Mouse (Mus musculus): ENCODE results near the gene Galnt7. TPM values are rescaled to one million over a fixed set of nuclear protein-coding genes. Genes with fewer than 3 reads are reported as not detected.

The Galnt7 gene
- polyA plus RNA-seq, 1 experiment: 2.0 TPM

DNA sequence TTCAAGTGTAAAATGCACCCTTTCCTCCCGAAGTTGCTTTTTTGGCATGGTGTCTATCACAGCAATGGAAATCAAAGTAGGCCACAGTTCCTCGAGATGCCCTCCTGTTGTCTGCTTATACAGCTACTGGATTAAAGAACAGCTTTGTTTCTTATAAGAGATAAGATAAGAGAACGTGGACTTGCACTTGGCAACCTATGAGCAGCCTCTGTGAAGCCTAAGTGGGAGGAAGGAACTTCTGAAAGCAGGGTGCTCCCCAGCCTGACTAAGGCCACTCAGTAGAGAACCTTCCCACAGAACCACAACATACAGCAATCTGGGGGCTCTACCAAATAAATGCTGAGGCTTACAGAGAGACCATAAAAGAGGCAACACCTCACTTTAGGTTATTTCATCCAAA lies 5.3 kb downstream of the Galnt7 start:
- no peak overlapping the region for H3K4me3 ChIP-seq (ENCODE audit: extremely low read depth, insufficient read depth, insufficient read length)
- no peak for DNase-seq (ENCODE audit: low read depth in 1 of 2, low spot score in 2 of 2)
- 56% methylated on average over 3 of the region's 3 CpGs for WGBS
- no peaks in the 10 kb centered on the region; the same call in 1 of the 2 replicates for H3K4me1 ChIP-seq (ENCODE audit: control insufficient read depth, insufficient read depth, insufficient read length)
- H3K36me3 ChIP-seq (ENCODE audit: control insufficient read depth, insufficient read depth, low read length): 0 out of 2 replicates have a peak, but pooled peaks cover 1% of the 10 kb centered on the region
- TF ChIP-seq CTCF (IDR thresholded peaks at IDR 0.05; ENCODE audit: extremely low read depth, insufficient read depth, insufficient read length, insufficient replicate concordance): no peak
- TF ChIP-seq POLR2A (IDR thresholded peaks at IDR 0.05; ENCODE audit: low read depth, low read length): no peak
- H3K27me3 ChIP-seq (ENCODE audit: control insufficient read depth, insufficient read depth, low read length): no peaks in the 10 kb centered on the region
- H3K27ac ChIP-seq (ENCODE audit: insufficient read depth, low read length): no peak overlapping the region

DNA sequence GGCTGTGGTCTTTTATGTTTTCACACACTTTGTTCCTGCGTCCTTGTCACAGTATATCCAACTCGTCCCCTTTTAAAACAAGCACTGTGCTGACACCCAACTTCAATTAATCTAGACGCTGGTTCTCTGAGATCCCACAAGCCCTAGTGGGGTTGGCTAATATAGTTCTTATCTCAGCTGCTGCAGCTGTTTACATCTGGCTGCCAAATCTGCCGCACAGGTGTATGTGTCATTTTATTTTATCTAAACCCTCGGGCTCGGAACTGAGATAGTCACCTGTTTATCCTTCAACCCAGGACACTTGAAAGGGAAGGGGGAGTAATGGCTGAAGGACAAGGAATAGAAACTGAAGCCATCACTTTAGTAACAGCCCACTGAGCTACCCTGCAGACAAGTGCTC lies 8.6 kb downstream of the Galnt7 start:
- DNase-seq (ENCODE audit: low read depth in 1 of 2, low spot score in 2 of 2): no peak
- no peaks in the 10 kb centered on the region for H3K4me1 ChIP-seq (ENCODE audit: control insufficient read depth, insufficient read depth, insufficient read length)
- H3K4me3 ChIP-seq (ENCODE audit: extremely low read depth, insufficient read depth, insufficient read length): no peak overlapping the region
- 0 out of 2 replicates have a peak, but pooled peaks cover 1% of the 10 kb centered on the region for H3K36me3 ChIP-seq (ENCODE audit: control insufficient read depth, insufficient read depth, low read length)
- 77% methylated on average over 6 of the region's 6 CpGs for WGBS
- TF ChIP-seq CTCF (IDR thresholded peaks at IDR 0.05; ENCODE audit: extremely low read depth, insufficient read depth, insufficient read length, insufficient replicate concordance) (no peak), POLR2A (IDR thresholded peaks at IDR 0.05; ENCODE audit: low read depth, low read length) (no peak)
- no peak overlapping the region for H3K27ac ChIP-seq (ENCODE audit: insufficient read depth, low read length)
- H3K27me3 ChIP-seq (ENCODE audit: control insufficient read depth, insufficient read depth, low read length): no peaks in the 10 kb centered on the region

DNA sequence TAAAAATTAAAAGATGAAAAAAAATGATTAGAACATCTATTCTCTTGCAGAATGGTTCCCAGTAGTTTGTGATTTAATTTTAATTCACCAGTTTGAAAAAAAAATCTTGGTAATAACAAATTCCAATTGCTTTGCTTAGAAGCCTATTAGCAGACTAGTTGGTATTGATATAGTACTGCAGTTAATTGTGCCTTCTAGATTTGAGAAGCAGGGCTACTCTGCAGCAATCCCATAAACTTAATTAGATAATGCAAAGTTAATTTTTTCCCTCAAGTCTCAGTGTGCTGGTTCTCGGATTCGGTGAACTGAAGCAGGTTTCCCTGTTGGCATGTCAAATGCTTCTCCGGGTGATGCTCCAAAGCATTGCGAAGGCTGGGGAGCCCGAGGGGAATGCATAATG lies 10.1 kb downstream of the Galnt7 start:
- no peak overlapping the region for H3K27ac ChIP-seq (ENCODE audit: insufficient read depth, low read length)
- 91% methylated on average over 5 of the region's 5 CpGs for WGBS
- H3K4me1 ChIP-seq (ENCODE audit: control insufficient read depth, insufficient read depth, insufficient read length): peaks cover 3% of the 10 kb centered on the region; the same call in 1 of the 2 replicates
- TF ChIP-seq CTCF (IDR thresholded peaks at IDR 0.05; ENCODE audit: extremely low read depth, insufficient read depth, insufficient read length, insufficient replicate concordance) (no peak), POLR2A (IDR thresholded peaks at IDR 0.05; ENCODE audit: low read depth, low read length) (no peak)
- H3K36me3 ChIP-seq (ENCODE audit: control insufficient read depth, insufficient read depth, low read length): 0 out of 2 replicates have a peak, but pooled peaks cover 1% of the 10 kb centered on the region
- H3K27me3 ChIP-seq (ENCODE audit: control insufficient read depth, insufficient read depth, low read length): no peaks in the 10 kb centered on the region
- H3K4me3 ChIP-seq (ENCODE audit: extremely low read depth, insufficient read depth, insufficient read length): no peak overlapping the region
- no peak for DNase-seq (ENCODE audit: low read depth in 1 of 2, low spot score in 2 of 2)

DNA sequence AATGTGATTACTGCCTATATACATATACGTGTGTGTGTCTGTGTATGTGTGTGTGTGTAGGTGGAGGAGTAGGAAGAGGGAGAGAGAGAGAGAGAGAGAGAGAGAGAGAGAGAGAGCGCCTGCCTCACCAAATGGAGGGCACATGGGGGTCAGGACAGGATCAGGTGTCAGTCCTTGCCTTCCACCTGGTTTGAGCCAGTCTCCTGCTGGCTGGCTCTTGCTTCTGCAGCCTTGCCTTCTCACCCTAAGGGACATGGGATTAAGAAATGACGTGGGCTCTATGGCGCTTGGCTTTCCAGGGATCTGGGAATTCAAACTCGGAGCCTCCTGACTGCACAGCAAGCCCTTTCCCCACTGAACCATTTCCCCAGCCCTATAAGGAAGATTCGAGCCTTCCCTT lies 13.9 kb downstream of the Galnt7 start:
- Histone ChIP-seq H3K27me3 (ENCODE audit: control insufficient read depth, insufficient read depth, low read length) (no peaks in the 10 kb centered on the region), H3K27ac (ENCODE audit: insufficient read depth, low read length) (no peak overlapping the region), H3K4me3 (ENCODE audit: extremely low read depth, insufficient read depth, insufficient read length) (no peak overlapping the region), H3K36me3 (ENCODE audit: control insufficient read depth, insufficient read depth, low read length) (no peaks in the 10 kb centered on the region), H3K4me1 (ENCODE audit: control insufficient read depth, insufficient read depth, insufficient read length) (peaks cover 5% of the 10 kb centered on the region; the same call in 1 of the 2 replicates)
- no peak for TF ChIP-seq CTCF (IDR thresholded peaks at IDR 0.05; ENCODE audit: extremely low read depth, insufficient read depth, insufficient read length, insufficient replicate concordance)
- TF ChIP-seq POLR2A (IDR thresholded peaks at IDR 0.05; ENCODE audit: low read depth, low read length): no peak
- WGBS: 89% methylated on average over 6 of the region's 6 CpGs
- DNase-seq (ENCODE audit: low read depth in 1 of 2, low spot score in 2 of 2): no peak

DNA sequence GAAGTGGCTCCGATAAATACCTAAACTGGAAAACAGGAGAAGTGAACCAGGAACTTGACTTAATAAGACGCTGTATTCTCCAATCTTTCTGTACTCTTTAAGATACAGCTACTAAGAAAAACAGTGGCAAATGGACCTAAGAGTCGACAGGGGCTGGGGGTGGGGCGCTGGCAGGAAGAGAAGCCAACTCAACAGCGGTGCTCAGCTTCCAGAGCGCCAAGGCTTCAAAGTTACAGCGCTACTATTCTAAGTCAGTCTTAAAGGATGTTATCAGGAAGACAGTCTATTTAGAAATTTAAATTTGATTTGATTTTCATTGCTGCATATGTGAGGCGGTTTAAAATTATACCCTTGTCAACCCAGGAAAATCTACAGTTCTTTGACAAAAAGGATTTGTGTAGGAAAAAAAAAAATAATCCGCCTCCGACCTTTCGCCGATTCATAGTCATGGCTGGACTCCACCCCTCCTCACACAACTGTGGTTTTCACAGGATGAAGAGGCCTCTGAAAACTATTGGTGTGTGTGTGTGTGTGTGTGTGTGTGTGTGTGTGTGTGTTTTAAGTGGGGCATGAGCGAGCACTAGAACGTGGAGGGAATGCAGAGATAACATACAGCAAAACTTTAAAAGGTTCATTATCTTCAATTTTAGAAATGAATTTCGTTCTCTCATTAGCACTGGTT lies 15.1 kb downstream of the Galnt7 start:
- no peak overlapping the region for H3K4me3 ChIP-seq (ENCODE audit: extremely low read depth, insufficient read depth, insufficient read length)
- no peaks in the 10 kb centered on the region for H3K27me3 ChIP-seq (ENCODE audit: control insufficient read depth, insufficient read depth, low read length)
- H3K4me1 ChIP-seq (ENCODE audit: control insufficient read depth, insufficient read depth, insufficient read length): peaks cover 5% of the 10 kb centered on the region; the same call in 1 of the 2 replicates
- no peaks in the 10 kb centered on the region for H3K36me3 ChIP-seq (ENCODE audit: control insufficient read depth, insufficient read depth, low read length)
- H3K27ac ChIP-seq (ENCODE audit: insufficient read depth, low read length): no peak overlapping the region
- TF ChIP-seq POLR2A (IDR thresholded peaks at IDR 0.05; ENCODE audit: low read depth, low read length) (no peak), CTCF (IDR thresholded peaks at IDR 0.05; ENCODE audit: extremely low read depth, insufficient read depth, insufficient read length, insufficient replicate concordance) (no peak)
- DNase-seq (ENCODE audit: low read depth in 1 of 2, low spot score in 2 of 2): no peak
- WGBS: 47% methylated on average over 15 of the region's 15 CpGs

DNA sequence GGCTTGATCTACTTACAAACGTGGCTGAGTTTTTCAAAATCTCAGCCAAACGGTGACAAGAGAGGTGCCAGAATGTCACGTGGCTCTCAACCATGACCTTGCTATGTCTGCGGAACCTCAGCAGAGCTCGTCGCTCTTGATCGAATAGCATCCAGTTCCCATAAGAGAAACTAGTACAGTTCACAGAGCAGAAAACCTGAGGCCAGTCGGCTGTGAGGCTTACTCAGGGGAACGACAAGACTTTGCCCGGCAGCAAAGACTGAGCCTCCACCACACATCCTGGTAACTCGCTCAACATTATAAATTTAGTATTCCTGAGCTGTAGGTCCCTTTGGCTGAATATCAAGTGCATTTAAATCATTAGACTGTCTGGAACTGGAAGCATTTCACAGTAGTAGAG lies 16.1 kb downstream of the Galnt7 start:
- peaks cover 5% of the 10 kb centered on the region; the same call in 1 of the 2 replicates for H3K4me1 ChIP-seq (ENCODE audit: control insufficient read depth, insufficient read depth, insufficient read length)
- no peak for DNase-seq (ENCODE audit: low read depth in 1 of 2, low spot score in 2 of 2)
- no peaks in the 10 kb centered on the region for H3K36me3 ChIP-seq (ENCODE audit: control insufficient read depth, insufficient read depth, low read length)
- 78% methylated on average over 11 of the region's 11 CpGs for WGBS
- TF ChIP-seq CTCF (IDR thresholded peaks at IDR 0.05; ENCODE audit: extremely low read depth, insufficient read depth, insufficient read length, insufficient replicate concordance) (no peak), POLR2A (IDR thresholded peaks at IDR 0.05; ENCODE audit: low read depth, low read length) (no peak)
- H3K4me3 ChIP-seq (ENCODE audit: extremely low read depth, insufficient read depth, insufficient read length): no peak overlapping the region
- H3K27ac ChIP-seq (ENCODE audit: insufficient read depth, low read length): no peak overlapping the region
- H3K27me3 ChIP-seq (ENCODE audit: control insufficient read depth, insufficient read depth, low read length): no peaks in the 10 kb centered on the region

DNA sequence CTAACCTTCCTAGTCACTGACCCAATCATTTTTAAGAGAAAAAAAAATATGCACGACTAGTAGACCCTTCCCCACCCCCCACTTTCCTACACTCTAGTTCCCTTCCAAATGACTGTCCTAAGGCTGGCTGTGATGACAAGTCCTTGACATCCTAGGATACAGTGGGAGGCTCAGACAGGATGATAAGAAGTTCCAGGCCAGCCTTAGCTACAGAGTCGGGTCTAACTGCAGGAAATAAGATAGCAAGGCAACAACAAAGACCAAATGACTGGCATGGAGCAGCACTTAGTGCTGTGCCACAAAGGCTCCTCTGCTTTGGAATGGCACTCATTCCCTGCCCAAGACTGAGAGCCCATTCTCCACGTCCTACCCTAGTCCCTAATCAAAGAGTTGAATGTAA lies 16.6 kb downstream of the Galnt7 start:
- TF ChIP-seq CTCF (IDR thresholded peaks at IDR 0.05; ENCODE audit: extremely low read depth, insufficient read depth, insufficient read length, insufficient replicate concordance) (no peak), POLR2A (IDR thresholded peaks at IDR 0.05; ENCODE audit: low read depth, low read length) (no peak)
- 67% methylated on average over 3 of the region's 3 CpGs for WGBS

More for the DNA sequence above, 16.6 kb downstream of the Galnt7 start:
- Histone ChIP-seq H3K4me3 (ENCODE audit: extremely low read depth, insufficient read depth, insufficient read length) (no peak overlapping the region), H3K27me3 (ENCODE audit: control insufficient read depth, insufficient read depth, low read length) (no peaks in the 10 kb centered on the region), H3K4me1 (ENCODE audit: control insufficient read depth, insufficient read depth, insufficient read length) (peaks cover 5% of the 10 kb centered on the region; the same call in 1 of the 2 replicates), H3K27ac (ENCODE audit: insufficient read depth, low read length) (no peak overlapping the region), H3K36me3 (ENCODE audit: control insufficient read depth, insufficient read depth, low read length) (no peaks in the 10 kb centered on the region)
- no peak for DNase-seq (ENCODE audit: low read depth in 1 of 2, low spot score in 2 of 2)

All from spleen, adult 2 months (tissue).